Mouse (Mus musculus): ENCODE measurements around the gene Elp4. TPM values are rescaled to one million over a fixed set of nuclear protein-coding genes. Genes with fewer than 3 reads are reported as not detected.
A peak's percentile ranks its signal among the peaks of the same experiment; 100 is the strongest.

Elp4 gene
- total RNA-seq, 2 experiments from 2014 or later: 8.9 to 12.1 TPM

DNA sequence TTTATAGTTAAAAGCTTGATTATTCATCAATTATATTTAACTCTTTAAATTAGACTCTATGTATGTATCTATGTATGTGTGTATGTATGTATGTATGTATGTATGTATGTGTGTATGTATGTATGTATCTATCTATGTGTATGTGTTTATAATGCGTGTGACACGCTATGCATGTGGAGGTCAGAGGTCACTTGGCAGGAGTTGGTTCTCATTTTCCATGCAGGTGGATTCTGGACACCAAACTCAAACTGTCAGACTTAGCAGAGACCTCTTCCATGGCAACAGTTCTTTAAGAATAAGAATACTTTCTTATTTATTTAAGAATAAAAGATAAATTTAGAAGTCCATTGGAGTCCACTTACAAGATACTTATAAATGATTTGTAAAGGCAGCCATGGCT, 101.5 kb downstream of the Elp4 start:
- TF ChIP-seq CTCF (IDR thresholded peaks at IDR 0.05): no peak
- DNase-seq: no peak
- intact Hi-C loops (cut with DNase I): no loop called here
- Histone ChIP-seq H3K4me3 (no peak overlapping the region), H3K27ac (no peak overlapping the region)

DNA sequence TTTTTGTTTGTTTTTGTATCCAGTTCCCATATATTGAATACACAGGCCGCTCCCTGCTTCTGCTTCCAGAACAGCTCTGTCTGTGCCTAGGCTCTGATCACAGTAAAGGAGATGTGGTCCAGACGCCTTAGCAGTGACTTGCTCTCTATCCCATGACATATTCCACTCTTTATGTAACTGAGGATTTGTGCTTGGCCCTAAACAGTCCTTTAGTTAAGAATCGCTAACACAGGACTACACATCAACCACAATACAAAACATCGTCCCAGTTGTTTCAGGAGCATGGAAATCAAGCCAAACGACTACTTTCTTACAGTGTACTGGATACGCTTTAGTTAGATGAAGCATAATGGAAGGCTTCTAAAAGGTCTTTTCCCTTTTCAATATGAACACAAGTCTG, 102.8 kb downstream of the Elp4 start:
- no peak for DNase-seq
- intact Hi-C loops (cut with DNase I): no loop called here

DNA sequence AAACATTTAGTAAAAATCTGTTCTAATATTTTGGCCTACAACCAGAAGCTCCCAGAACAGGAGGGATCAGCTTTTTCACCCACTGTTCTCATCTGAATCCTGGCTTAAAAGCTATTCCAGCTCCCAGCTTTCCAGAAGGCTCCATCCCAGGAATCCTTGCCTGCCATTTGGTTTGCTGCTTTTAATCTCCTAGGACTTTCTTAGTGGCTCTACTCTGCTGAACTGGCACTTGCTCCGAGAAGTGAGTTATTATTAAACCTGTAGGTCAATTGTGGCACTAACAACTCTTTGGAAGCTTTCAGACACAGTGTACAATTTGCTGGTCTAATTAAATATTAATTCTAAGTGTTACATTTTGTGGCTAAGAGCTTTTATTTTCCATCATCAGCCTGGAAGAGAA, 103.7 kb downstream of the Elp4 start:
- no peak for TF ChIP-seq CTCF (IDR thresholded peaks at IDR 0.05)
- H3K27ac ChIP-seq: no peak overlapping the region
- DNase-seq: no peak
- intact Hi-C loops (cut with DNase I): no loop called here
- H3K4me3 ChIP-seq: no peak overlapping the region

More for the DNA sequence above, 102.8 kb downstream of the Elp4 start:
- Histone ChIP-seq H3K27ac (no peak overlapping the region), H3K4me3 (no peak overlapping the region)
- no peak for TF ChIP-seq CTCF (IDR thresholded peaks at IDR 0.05)

DNA sequence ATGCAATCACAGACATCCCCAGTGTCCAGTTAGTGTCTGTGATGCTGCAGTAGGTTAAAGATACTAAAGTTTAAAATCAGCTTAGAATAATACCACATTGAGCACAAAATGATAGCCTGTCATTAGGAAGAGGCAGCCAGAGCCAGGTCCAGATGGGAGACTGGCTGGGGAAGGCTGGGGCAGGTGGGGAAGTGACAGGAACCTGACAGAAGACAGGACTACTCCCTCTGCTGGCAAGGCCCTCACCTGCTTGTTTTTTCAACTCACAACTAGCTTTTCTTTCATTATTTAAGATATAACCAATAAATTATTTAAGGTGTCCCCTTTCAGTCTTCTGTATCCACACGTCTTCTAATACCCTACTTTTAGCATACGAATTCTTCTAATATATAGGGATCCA, 104.5 kb downstream of the Elp4 start:
- TF ChIP-seq CTCF (IDR thresholded peaks at IDR 0.05): peak; percentile 29; the same call in 1 of the 2 replicates
- no peak overlapping the region for H3K27ac ChIP-seq
- intact Hi-C loops (cut with DNase I): no loop called here
- no peak for DNase-seq
- H3K4me3 ChIP-seq: no peak overlapping the region

DNA sequence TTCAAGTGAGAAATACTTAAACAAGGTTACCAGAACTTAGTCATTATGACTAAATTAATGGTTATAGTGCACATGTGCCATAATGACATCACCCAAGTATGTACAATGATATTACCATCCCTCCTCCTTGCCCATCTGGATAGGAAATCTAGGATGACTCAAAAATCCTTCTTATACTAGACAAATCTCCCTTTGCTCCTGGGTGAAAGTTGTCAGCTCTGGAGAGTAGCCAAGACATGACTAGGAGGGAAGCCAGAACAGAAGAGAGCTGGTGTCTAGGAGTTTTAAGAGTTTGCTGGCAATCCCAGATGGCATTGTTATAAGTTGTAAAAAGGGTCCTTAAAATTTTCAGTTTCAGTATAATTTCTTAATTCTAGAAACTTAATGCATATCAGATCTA, 106.5 kb downstream of the Elp4 start:
- DNase-seq: no peak
- Histone ChIP-seq H3K27ac (no peak overlapping the region), H3K4me3 (no peak overlapping the region)
- no peak for TF ChIP-seq CTCF (IDR thresholded peaks at IDR 0.05)
- intact Hi-C loops (cut with DNase I): no loop called here

DNA sequence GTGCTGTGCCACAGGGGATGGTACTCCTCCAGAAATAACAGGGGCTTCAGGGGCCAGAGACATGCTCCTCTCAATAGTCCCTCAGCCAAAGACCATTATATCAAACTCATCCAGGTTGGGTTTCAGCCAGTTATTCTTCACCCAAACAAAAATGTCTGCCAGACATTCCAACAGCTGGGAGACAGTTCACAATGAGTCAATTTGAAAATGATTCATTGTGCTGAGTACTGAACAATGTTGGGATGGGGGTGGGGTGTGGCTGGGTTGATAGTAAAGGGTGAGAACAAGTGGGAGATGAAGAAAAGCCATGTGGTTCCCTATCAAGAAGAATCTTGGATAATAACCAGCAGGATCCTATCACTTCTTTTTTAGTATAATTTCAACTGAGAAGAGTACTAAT, 108.3 kb downstream of the Elp4 start:
- intact Hi-C loops (cut with DNase I): no loop called here
- DNase-seq: no peak
- Histone ChIP-seq H3K27ac (no peak overlapping the region), H3K4me3 (no peak overlapping the region)
- TF ChIP-seq CTCF (IDR thresholded peaks at IDR 0.05): no peak

DNA sequence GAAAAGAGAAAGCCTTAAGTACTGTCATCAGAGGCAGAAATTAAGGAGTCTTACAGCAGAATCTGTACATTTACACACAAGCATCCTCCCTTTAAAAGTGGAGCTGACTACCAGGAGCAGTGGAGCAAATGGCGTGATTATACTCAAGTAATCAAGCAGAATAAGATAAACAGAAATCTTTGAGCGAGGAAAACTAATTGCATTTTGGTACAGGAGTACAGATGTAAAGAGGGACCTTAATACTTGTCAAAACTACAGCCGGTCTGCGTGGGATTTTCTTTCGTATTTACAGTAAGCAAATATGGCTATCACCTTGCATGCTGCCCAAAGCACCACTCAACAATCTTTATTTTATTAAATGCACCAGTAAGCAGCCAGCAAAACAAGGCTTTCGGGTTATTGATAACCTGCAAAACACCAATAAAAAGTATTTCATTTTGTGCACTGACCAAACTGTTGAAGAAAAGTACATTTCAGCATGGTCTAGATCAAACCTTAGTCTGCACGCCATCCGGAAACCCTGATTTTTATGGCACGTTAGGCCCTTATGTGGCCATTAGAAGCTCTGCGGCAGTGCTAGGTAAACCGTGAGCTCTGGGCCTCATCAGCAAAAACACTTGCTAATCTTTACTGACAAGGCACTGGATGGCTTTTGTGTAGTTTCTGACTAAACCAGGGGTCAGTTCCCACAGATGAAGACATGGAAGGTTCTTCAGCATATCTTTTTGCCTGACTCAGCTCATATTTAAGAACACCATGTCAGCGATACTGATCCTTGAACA, 111.8 kb downstream of the Elp4 start:
- no peak for TF ChIP-seq CTCF (IDR thresholded peaks at IDR 0.05)
- DNase-seq: no peak
- Histone ChIP-seq H3K4me3 (no peak overlapping the region), H3K27ac (no peak overlapping the region)
- intact Hi-C loops (cut with DNase I): no loop called here

DNA sequence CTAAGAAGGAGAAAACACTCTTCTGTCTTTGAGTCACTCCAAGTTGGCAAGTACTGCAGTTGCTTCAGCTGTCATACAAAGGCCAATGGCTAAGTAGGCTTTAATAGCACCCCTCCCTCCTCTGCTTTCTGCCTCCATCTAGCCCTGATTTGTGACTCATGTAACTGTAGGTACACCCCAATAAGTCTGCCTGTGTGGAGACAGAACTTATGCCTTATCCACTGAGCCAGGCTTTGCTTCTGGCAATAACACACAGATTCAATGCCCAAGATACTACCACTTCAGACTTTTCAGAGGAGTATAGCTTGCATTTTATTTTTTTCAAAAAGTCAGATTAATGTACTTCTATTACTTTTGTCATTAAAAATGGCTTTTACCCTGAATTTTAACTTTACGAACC, 114.4 kb downstream of the Elp4 start:
- H3K27ac ChIP-seq: no peak overlapping the region
- no peak for DNase-seq
- no peak for TF ChIP-seq CTCF (IDR thresholded peaks at IDR 0.05)
- H3K4me3 ChIP-seq: no peak overlapping the region
- intact Hi-C loops (cut with DNase I): no loop called here

DNA sequence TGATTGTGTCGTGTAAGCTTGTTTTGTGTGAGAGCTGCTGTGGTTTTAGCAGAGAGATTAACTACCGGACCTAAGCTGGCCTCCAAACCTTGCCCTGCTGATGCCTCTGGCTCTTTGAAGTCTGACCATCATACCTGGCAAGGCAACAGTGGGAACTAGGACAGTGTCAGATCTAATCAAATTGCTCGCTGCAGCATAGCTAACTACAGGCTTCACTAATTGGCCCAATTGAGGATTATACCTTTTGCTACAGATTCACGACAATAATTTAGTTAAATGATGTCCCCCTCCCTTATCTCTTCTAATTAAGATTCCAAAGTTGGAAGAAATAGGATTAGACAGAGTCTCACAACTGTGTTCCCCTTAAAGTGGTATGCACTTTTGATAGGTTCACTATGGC, 116.6 kb downstream of the Elp4 start:
- Histone ChIP-seq H3K4me3 (no peak overlapping the region), H3K27ac (no peak overlapping the region)
- TF ChIP-seq CTCF (IDR thresholded peaks at IDR 0.05): no peak
- DNase-seq: no peak
- intact Hi-C loops (cut with DNase I): no loop called here

DNA sequence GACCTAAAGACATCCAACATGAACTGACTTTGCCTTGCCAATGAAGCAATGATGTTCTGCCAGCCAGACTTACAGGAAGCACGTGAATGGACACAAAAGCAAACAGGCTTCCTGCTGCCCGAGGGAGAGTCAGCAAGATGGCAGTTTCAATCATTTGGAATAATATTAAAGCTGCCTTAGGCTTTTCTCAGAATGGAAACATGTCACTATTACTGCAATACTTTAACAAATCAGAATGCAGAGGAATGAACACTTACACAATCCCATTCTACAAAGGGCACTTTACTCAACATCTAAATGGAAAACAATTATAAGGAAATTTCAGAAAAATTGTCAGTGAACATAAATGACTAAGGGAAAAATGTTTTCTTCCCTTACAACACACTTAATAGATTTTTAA, 117.4 kb downstream of the Elp4 start:
- H3K27ac ChIP-seq: no peak overlapping the region
- no peak for TF ChIP-seq CTCF (IDR thresholded peaks at IDR 0.05)
- intact Hi-C loops (cut with DNase I): no loop called here
- no peak for DNase-seq
- no peak overlapping the region for H3K4me3 ChIP-seq

DNA sequence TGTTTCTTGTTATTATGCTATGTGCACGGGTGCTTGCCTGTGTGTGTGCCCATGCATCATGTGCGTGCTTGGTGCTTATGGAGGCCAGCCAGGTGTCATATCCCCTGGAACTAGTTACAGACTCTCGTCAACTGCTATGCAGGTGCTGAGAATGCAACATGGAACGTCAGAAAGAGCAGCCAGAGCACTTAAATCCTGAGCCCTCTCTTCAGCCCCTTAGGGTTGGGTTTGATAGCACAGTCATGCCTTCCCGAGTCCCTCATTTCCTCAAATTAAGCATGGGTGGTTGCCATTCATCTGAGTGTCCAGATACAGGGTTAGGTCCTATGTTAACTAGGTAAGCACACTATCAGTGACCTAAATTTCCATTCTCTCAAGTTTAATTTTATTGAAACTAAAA, 121.5 kb downstream of the Elp4 start:
- no peak for DNase-seq
- intact Hi-C loops (cut with DNase I): no loop called here
- H3K4me3 ChIP-seq: no peak overlapping the region
- H3K27ac ChIP-seq: no peak overlapping the region
- no peak for TF ChIP-seq CTCF (IDR thresholded peaks at IDR 0.05)

DNA sequence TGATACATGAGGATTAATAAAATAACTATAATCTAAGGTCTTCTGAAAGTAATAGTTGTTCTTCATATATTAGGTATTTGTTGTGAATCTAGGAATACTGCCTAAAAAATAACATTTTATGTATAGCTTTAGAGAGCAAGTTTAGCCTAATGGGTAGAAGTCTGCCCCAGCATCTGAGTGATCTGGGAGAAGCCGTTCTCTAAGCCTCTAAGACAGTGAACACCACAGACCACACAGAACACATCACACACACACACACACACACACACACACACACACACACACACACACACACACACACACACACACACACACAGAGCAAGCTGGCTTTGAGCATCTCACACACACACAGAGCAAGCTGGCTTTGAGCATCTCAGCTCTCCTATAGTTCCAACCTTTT, 123.6 kb downstream of the Elp4 start:
- no peak overlapping the region for H3K4me3 ChIP-seq
- H3K27ac ChIP-seq: no peak overlapping the region
- no peak for DNase-seq
- no peak for TF ChIP-seq CTCF (IDR thresholded peaks at IDR 0.05)
- intact Hi-C loops (cut with DNase I): no loop called here

DNA sequence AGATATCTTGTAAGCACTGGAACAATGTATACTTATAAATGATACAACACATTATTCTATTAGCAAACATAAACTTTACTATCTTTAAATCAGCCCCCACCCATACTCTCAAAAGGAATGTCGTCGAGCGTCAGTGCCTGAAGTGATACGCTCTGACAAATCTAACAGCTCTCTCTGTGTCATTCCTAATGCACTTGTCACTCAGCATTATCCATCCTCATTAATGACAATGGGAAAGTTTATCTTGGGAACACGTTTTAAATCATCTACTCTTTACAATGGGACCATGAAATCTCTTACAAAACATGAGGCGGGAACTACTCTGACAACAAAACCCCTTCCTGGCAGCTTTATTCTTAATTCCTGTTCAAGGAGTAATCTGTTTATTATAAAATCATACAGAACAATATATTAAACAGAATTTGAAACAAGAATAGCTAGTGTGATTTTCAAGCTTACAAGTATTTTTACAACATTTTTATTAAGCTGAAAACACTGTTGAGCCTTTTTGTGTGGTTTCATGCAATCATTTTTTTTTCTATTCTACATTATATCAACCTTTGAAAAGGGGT, 125.0 kb downstream of the Elp4 start:
- DNase-seq: no peak
- TF ChIP-seq CTCF (IDR thresholded peaks at IDR 0.05): no peak
- intact Hi-C loops (cut with DNase I): no loop called here

DNA sequence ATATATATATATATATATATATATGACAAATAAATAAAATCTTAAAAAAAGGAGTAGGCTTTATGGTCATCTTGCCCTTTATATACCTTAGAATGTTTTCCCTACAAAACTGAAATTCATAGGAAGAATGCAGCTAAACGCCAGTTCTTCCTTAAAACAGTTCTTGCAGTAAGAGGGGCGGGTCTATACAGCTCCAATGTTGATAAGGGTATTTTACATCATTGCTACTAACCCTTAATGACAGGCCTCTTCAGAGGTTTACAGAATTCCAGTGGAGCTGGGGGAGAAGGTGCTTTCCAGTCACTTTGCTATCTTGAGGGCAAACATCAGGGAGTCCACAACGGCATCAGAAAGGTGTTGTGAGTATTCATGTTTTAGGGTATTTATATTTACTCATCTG, 133.1 kb downstream of the Elp4 start:
- no peak overlapping the region for H3K27ac ChIP-seq
- no peak for DNase-seq
- no peak overlapping the region for H3K4me3 ChIP-seq
- TF ChIP-seq CTCF (IDR thresholded peaks at IDR 0.05): no peak
- intact Hi-C loops (cut with DNase I): no loop called here

More for the DNA sequence above, 125.0 kb downstream of the Elp4 start:
- Histone ChIP-seq H3K27ac (no peak overlapping the region), H3K4me3 (no peak overlapping the region)
